Mouse (Mus musculus): Measurements from ENCODE around the gene Prl3d1. TPM values are rescaled to one million over a fixed set of nuclear protein-coding genes. Genes with fewer than 3 reads are reported as not detected.
"Not testable (repeated sequence)": the region's sequence is repeated elsewhere in the genome, so short reads cannot be mapped to it uniquely, and the experiment has no call there.

Gene Prl3d1
- not detected in 2 replicates for polyA plus RNA-seq (2015; fragmentation: Nextera tagmentation; extraction: Ambion mirVana)

GRCm38 (mm10) chr13:27093890-27094289, at the start of gene Prl3d1:
TSS of gene Prl3d1 (plus strand) at chr13:27094190.
- not testable (repeated sequence) for ATAC-seq; H3K4me1 ChIP-seq (ENCODE audit: insufficient read depth, low read depth, low read length); H3K27me3 ChIP-seq (replicated peaks; ENCODE audit: insufficient read depth, low read length); H3K4me3 ChIP-seq (ENCODE audit: low read depth, low read length); DNase-seq (ENCODE audit: low spot score); H3K4me2 ChIP-seq (replicated peaks; ENCODE audit: low read depth, low read length); H3K9me3 ChIP-seq (ENCODE audit: low read length); H3K36me3 ChIP-seq (ENCODE audit: insufficient read depth, low read length); H3K27ac ChIP-seq (ENCODE audit: low read length); H3K9ac ChIP-seq (replicated peaks; ENCODE audit: low read depth)
- WGBS = 90% methylated on average over 5 of the region's 5 CpGs

DNA sequence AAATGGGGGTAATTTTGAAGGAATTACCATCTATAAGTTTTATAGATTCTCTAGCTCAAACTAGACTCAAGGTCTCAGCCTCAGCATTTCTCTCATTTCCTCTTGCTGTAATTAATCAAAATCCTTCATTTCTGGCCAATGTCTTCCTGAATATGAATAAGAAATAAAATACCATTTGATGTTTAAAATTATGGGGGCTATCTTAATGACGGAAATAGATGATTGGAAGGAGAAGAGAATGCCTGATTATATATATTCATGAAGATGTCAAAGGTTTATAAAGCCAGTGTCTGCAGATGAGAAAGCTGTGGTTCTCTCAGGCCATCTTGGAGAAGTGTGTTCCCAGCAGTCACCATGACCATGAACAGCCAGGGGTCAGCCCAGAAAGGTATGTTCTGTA, 36.7 kb upstream of the Prl3d1 start, which contains the start of gene Prl:
Gene Prl, plus strand, starts transcription at position 301 of the 400 bp plus-strand sequence.
- Histone ChIP-seq H3K27me3 (replicated peaks; ENCODE audit: insufficient read depth, low read length) (no peaks in the 10 kb centered on the region), H3K36me3 (ENCODE audit: insufficient read depth, low read length) (no peaks in the 10 kb centered on the region), H3K4me3 (ENCODE audit: low read depth, low read length) (no peak within 1 kb of the TSS), H3K9ac (replicated peaks; ENCODE audit: low read depth) (no peak within 1 kb of the TSS), H3K27ac (ENCODE audit: low read length) (no peak within 1 kb of the TSS), H3K4me2 (replicated peaks; ENCODE audit: low read depth, low read length) (no peak within 1 kb of the TSS), H3K4me1 (ENCODE audit: insufficient read depth, low read depth, low read length) (no peaks in the 10 kb centered on the region), H3K9me3 (ENCODE audit: low read length) (no peaks in the 10 kb centered on the region)
- 89% methylated on average over 1 of the region's 1 CpGs for WGBS
- no peak for ATAC-seq
- TF ChIP-seq CTCF (IDR thresholded peaks at IDR 0.05) (no peak), EP300 (IDR thresholded peaks at IDR 0.05) (no peak)
- DNase-seq (ENCODE audit: low spot score) = no peak

GRCm38 (mm10) chr13:27059177-27059576, 34.8 kb upstream of the Prl3d1 start:
- H3K27me3 ChIP-seq (replicated peaks; ENCODE audit: insufficient read depth, low read length) = no peaks in the 10 kb centered on the region
- WGBS = 58% methylated on average over 7 of the region's 7 CpGs
- H3K36me3 ChIP-seq (ENCODE audit: insufficient read depth, low read length) = no peaks in the 10 kb centered on the region
- peak; percentile 78 for ATAC-seq
- no peak overlapping the region for H3K4me3 ChIP-seq (ENCODE audit: low read depth, low read length)
- peak; percentile 49 for DNase-seq (ENCODE audit: low spot score)
- no peak overlapping the region for H3K9ac ChIP-seq (replicated peaks; ENCODE audit: low read depth)
- TF ChIP-seq CTCF (IDR thresholded peaks at IDR 0.05) (no peak), EP300 (IDR thresholded peaks at IDR 0.05) (no peak)
- H3K9me3 ChIP-seq (ENCODE audit: low read length) = no peaks in the 10 kb centered on the region
- no peak overlapping the region for H3K27ac ChIP-seq (ENCODE audit: low read length)
- H3K4me2 ChIP-seq (replicated peaks; ENCODE audit: low read depth, low read length) = no peak overlapping the region
- no peaks in the 10 kb centered on the region for H3K4me1 ChIP-seq (ENCODE audit: insufficient read depth, low read depth, low read length)

DNA sequence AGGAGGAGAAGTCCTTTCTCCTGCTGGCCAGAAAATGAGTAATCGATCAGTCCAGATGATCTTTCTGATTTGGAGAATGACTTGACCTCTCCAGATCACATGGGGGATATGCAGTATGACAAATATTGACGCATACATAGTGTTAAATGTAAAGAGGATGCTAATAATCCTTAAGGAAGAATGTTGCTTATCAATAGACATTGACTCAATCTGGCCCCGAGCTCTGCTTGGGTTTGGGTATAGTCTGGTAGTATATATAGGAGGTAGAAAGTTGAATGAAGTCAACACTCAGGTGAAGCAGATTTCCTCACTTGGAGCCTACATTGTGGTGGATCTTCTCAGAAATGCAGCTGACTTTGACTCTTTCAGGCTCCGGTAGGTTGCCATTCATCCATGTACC, 27.4 kb downstream of the Prl3d1 start, which contains the start of gene Prl3d2:
Gene Prl3d2, plus strand, starts transcription at position 301 of the 400 bp plus-strand sequence.
- H3K27me3 ChIP-seq (replicated peaks; ENCODE audit: insufficient read depth, low read length); H3K36me3 ChIP-seq (ENCODE audit: insufficient read depth, low read length); H3K4me2 ChIP-seq (replicated peaks; ENCODE audit: low read depth, low read length); ATAC-seq; H3K27ac ChIP-seq (ENCODE audit: low read length); H3K9me3 ChIP-seq (ENCODE audit: low read length); H3K4me1 ChIP-seq (ENCODE audit: insufficient read depth, low read depth, low read length); DNase-seq (ENCODE audit: low spot score); H3K4me3 ChIP-seq (ENCODE audit: low read depth, low read length); H3K9ac ChIP-seq (replicated peaks; ENCODE audit: low read depth): not testable (repeated sequence)
- 92% methylated on average over 4 of the region's 4 CpGs for WGBS

- Histone ChIP-seq H3K27ac (ENCODE audit: low read length) (no peak overlapping the region), H3K4me3 (ENCODE audit: low read depth, low read length) (no peak overlapping the region), H3K4me2 (replicated peaks; ENCODE audit: low read depth, low read length) (no peak overlapping the region), H3K9me3 (ENCODE audit: low read length) (no peaks in the 10 kb centered on the region), H3K36me3 (ENCODE audit: insufficient read depth, low read length) (no peaks in the 10 kb centered on the region), H3K4me1 (ENCODE audit: insufficient read depth, low read depth, low read length) (no peaks in the 10 kb centered on the region), H3K9ac (replicated peaks; ENCODE audit: low read depth) (no peak overlapping the region), H3K27me3 (replicated peaks; ENCODE audit: insufficient read depth, low read length) (no peaks in the 10 kb centered on the region)
- TF ChIP-seq CTCF (IDR thresholded peaks at IDR 0.05) (no peak), EP300 (IDR thresholded peaks at IDR 0.05) (no peak)
- no peak for ATAC-seq
- WGBS = 48% methylated on average over 1 of the region's 1 CpGs
- DNase-seq (ENCODE audit: low spot score) = no peak
Observed at GRCm38 (mm10) chr13:27148264-27148663, 54.3 kb downstream of the Prl3d1 start.

Other genes with a start within 250 kb of the Prl3d1 start
- gene Prl, start 36.6 kb upstream of the Prl3d1 start, polyA plus RNA-seq (2015; fragmentation: Nextera tagmentation; extraction: Ambion mirVana) = not detected in 2 replicates
- not detected in 2 replicates for gene Prl3d2, start 27.5 kb downstream of the Prl3d1 start, polyA plus RNA-seq (2015; fragmentation: Nextera tagmentation; extraction: Ambion mirVana)
- gene Prl3d3, start 62.6 kb downstream of the Prl3d1 start, polyA plus RNA-seq (2015; fragmentation: Nextera tagmentation; extraction: Ambion mirVana) = not detected in 2 replicates
- not detected in 2 replicates for gene Prl3c1, start 102.5 kb downstream of the Prl3d1 start, polyA plus RNA-seq (2015; fragmentation: Nextera tagmentation; extraction: Ambion mirVana)
- gene Prl3b1, start 147.7 kb downstream of the Prl3d1 start, polyA plus RNA-seq (2015; fragmentation: Nextera tagmentation; extraction: Ambion mirVana) = not detected in 2 replicates
- gene Prl3a1, start 165.2 kb downstream of the Prl3d1 start, polyA plus RNA-seq (2015; fragmentation: Nextera tagmentation; extraction: Ambion mirVana) = not detected in 2 replicates
- gene Prl6a1, start 218.4 kb downstream of the Prl3d1 start, polyA plus RNA-seq (2015; fragmentation: Nextera tagmentation; extraction: Ambion mirVana) = not detected in 2 replicates

All from lung, postnatal 0 days (tissue).